Mouse (Mus musculus) liver, embryonic 13.5 days (tissue): ENCODE measurements around the gene Ttll5. TPM values are rescaled to one million over a fixed set of nuclear protein-coding genes. Genes with fewer than 3 reads are reported as not detected.

Experiments
- ATAC-seq: fragments of 200-750 bp; cut with Nextera tagmentation; 2 replicates; pipeline ENCODE4 v1.8.0; 2017; ENCODE audit warnings: low read depth, mild to moderate bottlenecking, moderate number of reproducible peaks, moderate library complexity
- DNase-seq: peaks from one replicate; pipeline ENCODE4 v3.0.0; 2022
- H3K27ac ChIP-seq: fragments of 300-500 bp; sonication (generic); 2 replicates; pipeline ENCODE4 v1.5.1; 2015; ENCODE audit warnings: moderate library complexity, mild to moderate bottlenecking, inconsistent platforms
- H3K27me3 ChIP-seq: fragments of 300-500 bp; sonication (generic); 2 replicates; pipeline ENCODE4 v1.6.1; 2015; ENCODE audit warnings: mild to moderate bottlenecking, inconsistent platforms
- H3K36me3 ChIP-seq: fragments of 300-500 bp; sonication (generic); 2 replicates; pipeline ENCODE4 v1.6.1; 2015; ENCODE audit warnings: mild to moderate bottlenecking, inconsistent platforms
- H3K4me1 ChIP-seq: fragments of 300-500 bp; sonication (generic); replicated peaks from 2 replicates; pipeline ENCODE4 v1.6.1; 2015; ENCODE audit warnings: inconsistent platforms
- H3K4me2 ChIP-seq: fragments of 300-500 bp; sonication (generic); 2 replicates; pipeline ENCODE4 v1.6.1; 2015; ENCODE audit warnings: inconsistent platforms, mild to moderate bottlenecking, moderate library complexity
- H3K4me3 ChIP-seq: fragments of 300-500 bp; sonication (generic); replicated peaks from 2 replicates; pipeline ENCODE4 v1.5.1; 2015; ENCODE audit warnings: mild to moderate bottlenecking, inconsistent platforms
- H3K9ac ChIP-seq: fragments of 300-500 bp; sonication (generic); 2 replicates; pipeline ENCODE4 v1.6.1; 2015; ENCODE audit warnings: mild to moderate bottlenecking, inconsistent platforms
- H3K9me3 ChIP-seq: fragments of 300-500 bp; sonication (generic); replicated peaks from 2 replicates; pipeline ENCODE4 v1.6.1; 2016; ENCODE audit warnings: inconsistent platforms
- WGBS: fragments of 180-500 bp; shearing (Covaris S2); methylation state at CpG from one replicate; pipeline ENCODE4 v1.1.7; 2015; ENCODE audit not compliant: insufficient replicate concordance; 5-methylcytosine and 5-hydroxymethylcytosine counted together
- polyA plus RNA-seq: library from polyadenylated mRNA; unstranded; fragments of >200 nt; fragmentation: Nextera tagmentation; extraction: Ambion mirVana; gene quantifications from 2 replicates; pipeline ENCODE4 v1.2.1, GENCODE M21; 2015

Ttll5 gene
- polyA plus RNA-seq, 1 experiment from 2014 or later, result 5.0 TPM

DNA sequence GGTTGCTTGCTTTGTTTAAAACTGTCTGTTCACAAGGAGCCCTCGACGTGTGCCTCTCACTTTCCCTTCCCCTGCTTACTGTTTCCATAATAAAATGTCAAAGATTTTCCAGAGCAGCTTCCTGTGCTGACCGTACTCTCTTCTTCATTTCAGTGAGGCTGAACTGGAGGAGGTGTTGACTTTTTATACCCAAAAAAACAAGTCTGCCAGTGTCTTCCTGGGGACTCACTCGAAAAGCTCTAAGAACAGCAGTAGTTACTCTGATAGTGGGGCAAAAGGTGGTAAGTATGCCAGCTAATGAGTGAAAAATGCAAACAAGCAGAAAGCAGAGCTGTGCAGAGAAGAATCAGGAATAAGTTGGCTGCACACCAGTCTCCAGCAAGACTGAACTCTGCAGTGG lies 105.3 kb downstream of the Ttll5 start:
- no peak overlapping the region for H3K4me2 ChIP-seq
- H3K27me3 ChIP-seq, result no peaks in the 10 kb centered on the region
- no peak overlapping the region for H3K27ac ChIP-seq
- H3K9me3 ChIP-seq, result no peaks in the 10 kb centered on the region
- ATAC-seq, result no peak
- H3K4me1 ChIP-seq, result no peaks in the 10 kb centered on the region
- peaks cover 37% of the 10 kb centered on the region for H3K36me3 ChIP-seq
- DNase-seq, result no peak
- no peak overlapping the region for H3K4me3 ChIP-seq
- no peak overlapping the region for H3K9ac ChIP-seq
- 72% methylated on average over 4 of the region's 4 CpGs for WGBS

DNA sequence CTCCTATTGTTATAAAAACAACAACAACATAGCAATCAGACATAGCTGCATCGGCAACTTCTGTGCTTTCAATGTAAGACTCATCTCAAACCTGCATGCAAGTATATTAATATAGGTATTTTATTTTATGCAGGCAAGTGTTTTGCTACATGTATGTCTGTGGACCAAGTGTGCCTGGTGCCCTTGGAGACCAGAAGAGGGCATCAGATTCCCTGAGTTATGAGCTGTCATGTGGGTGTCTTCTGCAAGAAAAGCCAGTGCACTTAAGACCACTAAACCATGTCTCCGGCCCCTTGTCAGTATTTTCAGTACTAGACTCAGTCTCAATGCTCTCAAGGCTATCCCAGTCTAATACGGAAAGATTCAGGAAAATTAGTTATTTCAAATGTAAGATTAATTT lies 106.3 kb downstream of the Ttll5 start:
- Histone ChIP-seq H3K4me3 (no peak overlapping the region), H3K27me3 (no peaks in the 10 kb centered on the region), H3K9me3 (no peaks in the 10 kb centered on the region), H3K9ac (no peak overlapping the region), H3K4me1 (no peaks in the 10 kb centered on the region), H3K27ac (no peak overlapping the region), H3K36me3 (peaks cover 36% of the 10 kb centered on the region), H3K4me2 (no peak overlapping the region)
- WGBS, result 76% methylated on average over 3 of the region's 3 CpGs
- ATAC-seq (no peak), DNase-seq (no peak)

DNA sequence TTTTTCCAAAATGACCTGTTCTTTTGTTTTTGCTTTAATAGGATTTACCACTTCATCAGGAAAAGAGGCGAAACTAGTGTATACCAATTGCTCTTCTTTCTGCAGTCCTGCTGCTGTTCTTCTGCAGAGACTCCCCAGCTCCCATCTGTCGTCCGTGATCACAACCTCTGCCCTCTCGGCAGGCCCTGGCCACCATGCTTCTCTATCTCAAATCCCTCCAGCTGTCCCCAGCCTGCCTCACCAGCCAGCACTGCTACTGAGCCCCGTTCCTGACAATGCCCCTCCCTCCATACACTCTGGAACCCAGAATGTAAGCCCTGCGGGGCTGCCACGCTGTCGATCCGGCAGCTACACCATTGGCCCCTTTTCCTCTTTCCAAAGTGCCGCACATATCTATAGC lies 108.8 kb downstream of the Ttll5 start:
- Histone ChIP-seq H3K4me2 (no peak overlapping the region), H3K4me1 (no peaks in the 10 kb centered on the region), H3K9me3 (no peaks in the 10 kb centered on the region), H3K36me3 (peaks cover 30% of the 10 kb centered on the region), H3K27me3 (no peaks in the 10 kb centered on the region), H3K9ac (no peak overlapping the region), H3K27ac (no peak overlapping the region), H3K4me3 (no peak overlapping the region)
- WGBS, result 85% methylated on average over 10 of the region's 10 CpGs
- DNase-seq (no peak), ATAC-seq (no peak)

DNA sequence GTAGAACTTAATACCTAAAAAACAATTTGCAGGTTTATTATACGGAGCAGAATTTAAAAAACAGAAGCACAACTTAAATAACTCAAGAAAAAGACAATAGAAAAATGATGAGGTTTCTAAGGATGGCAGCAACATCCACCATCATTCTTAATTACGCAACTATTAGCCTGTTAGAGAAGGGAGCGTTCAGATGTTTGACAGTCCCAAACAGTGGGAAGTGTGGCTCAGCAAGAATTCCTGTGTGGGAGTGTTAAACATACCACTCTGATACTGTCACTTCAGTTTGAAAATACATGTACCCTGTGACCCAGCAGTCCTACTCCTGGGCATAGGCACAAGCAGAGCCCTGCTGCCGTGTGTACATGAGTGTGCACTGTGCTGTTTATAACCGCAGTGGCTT lies 112.9 kb downstream of the Ttll5 start:
- Histone ChIP-seq H3K4me2 (no peak overlapping the region), H3K27ac (no peak overlapping the region), H3K9ac (no peak overlapping the region), H3K4me3 (no peak overlapping the region), H3K36me3 (peaks cover 20% of the 10 kb centered on the region), H3K9me3 (no peaks in the 10 kb centered on the region), H3K27me3 (no peaks in the 10 kb centered on the region), H3K4me1 (no peaks in the 10 kb centered on the region)
- 77% methylated on average over 5 of the region's 5 CpGs for WGBS
- ATAC-seq (no peak), DNase-seq (no peak)

DNA sequence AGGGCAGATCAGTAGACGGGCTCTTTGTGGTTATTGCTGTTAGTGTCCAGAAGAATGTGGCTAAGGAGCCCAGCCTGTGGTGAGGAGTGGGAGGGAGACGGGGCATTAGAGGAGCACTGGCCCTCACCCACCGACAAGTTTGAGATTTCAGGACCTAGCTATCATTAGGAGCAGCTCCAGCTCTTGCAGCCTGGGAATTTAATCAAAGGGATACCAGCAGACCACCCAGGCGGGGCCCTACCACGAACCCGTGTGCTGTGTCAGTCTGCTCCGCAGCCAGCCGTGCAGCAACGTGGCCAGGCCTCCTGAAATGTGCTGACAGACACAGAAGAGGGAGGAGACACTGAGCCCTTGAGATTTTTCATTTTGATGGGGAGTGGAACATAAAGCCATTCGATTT lies 119.0 kb downstream of the Ttll5 start:
- 45% methylated on average over 10 of the region's 10 CpGs for WGBS
- H3K4me2 ChIP-seq, result no peak overlapping the region
- no peaks in the 10 kb centered on the region; the same call in 1 of the 2 replicates for H3K4me1 ChIP-seq
- no peaks in the 10 kb centered on the region for H3K27me3 ChIP-seq
- no peaks in the 10 kb centered on the region; the same call in 1 of the 2 replicates for H3K36me3 ChIP-seq
- no peak overlapping the region for H3K4me3 ChIP-seq
- H3K27ac ChIP-seq, result no peak overlapping the region
- ATAC-seq (no peak), DNase-seq (no peak)
- H3K9ac ChIP-seq, result no peak overlapping the region
- H3K9me3 ChIP-seq, result no peaks in the 10 kb centered on the region

DNA sequence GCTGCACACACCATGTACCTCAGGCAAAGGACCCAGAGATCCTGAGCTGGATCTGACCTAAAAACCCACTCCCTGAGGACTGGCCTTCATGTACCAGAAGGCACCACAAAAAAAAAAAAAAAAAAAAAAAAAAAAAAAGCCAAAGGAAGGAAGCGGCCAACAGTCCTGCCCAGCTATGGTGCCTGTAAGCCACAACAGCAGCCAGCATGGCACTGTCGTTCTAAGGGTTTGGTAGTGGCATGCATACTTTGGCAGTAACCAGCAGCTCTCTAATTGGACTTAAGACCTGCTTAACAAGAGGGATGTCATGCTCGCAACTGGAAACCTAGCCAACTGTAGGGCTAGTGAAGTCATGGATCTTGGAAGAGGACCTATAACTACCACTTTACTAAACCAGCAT lies 120.0 kb downstream of the Ttll5 start:
- Histone ChIP-seq H3K9ac (no peak overlapping the region), H3K27ac (no peak overlapping the region), H3K4me3 (no peak overlapping the region), H3K4me2 (no peak overlapping the region), H3K36me3 (no peaks in the 10 kb centered on the region; the same call in 1 of the 2 replicates), H3K4me1 (no peaks in the 10 kb centered on the region; the same call in 1 of the 2 replicates), H3K27me3 (no peaks in the 10 kb centered on the region), H3K9me3 (no peaks in the 10 kb centered on the region)
- WGBS, result 71% methylated on average over 3 of the region's 3 CpGs
- no peak for ATAC-seq
- no peak for DNase-seq

DNA sequence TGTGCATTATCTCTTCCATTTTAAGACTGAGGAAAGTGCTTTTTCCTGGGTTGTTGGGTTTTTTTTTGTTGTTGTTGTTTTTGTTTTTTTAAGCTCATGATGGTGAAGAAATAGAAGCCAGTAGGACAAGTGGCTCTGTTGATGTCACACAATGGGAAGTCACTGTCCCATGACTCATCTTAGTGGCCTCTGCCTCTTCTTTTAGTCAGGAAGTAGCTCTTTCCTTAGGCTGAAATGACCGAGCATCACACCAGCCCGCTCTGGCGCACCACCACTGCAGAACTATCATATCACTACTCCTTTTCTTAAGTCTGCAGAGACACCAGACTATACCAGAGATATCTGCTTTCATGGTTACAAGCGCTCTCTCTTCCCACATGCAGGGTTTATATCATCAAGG lies 122.7 kb downstream of the Ttll5 start:
- Histone ChIP-seq H3K9me3 (no peaks in the 10 kb centered on the region), H3K27me3 (no peaks in the 10 kb centered on the region), H3K9ac (no peak overlapping the region), H3K4me2 (no peak overlapping the region), H3K27ac (no peak overlapping the region), H3K36me3 (no peaks in the 10 kb centered on the region; the same call in 1 of the 2 replicates), H3K4me3 (no peak overlapping the region), H3K4me1 (peaks cover 3% of the 10 kb centered on the region; the same call in 1 of the 2 replicates)
- 68% methylated on average over 4 of the region's 4 CpGs for WGBS
- ATAC-seq, result no peak
- DNase-seq, result no peak

DNA sequence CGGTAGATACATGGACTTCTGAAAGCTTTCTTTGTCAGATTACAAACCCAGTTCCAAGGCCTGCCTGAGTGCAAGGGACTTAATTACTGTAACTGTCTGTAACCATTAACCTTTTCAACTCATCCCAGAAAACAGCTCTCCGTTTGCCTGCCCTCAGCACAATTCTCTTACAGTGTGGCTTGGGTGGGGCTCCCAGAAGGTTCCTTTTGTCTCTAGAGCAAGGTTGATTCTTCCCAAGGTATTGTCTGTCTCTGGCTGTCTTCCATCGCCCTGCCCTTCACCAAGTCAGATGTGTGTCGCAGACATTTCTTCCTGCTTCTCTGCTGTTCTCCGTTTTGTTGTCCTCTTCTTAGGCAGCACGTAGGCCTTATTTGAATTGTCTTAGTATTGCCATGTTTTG lies 125.2 kb downstream of the Ttll5 start:
- no peak overlapping the region for H3K27ac ChIP-seq
- DNase-seq (no peak), ATAC-seq (no peak)
- H3K9ac ChIP-seq, result no peak overlapping the region
- H3K4me2 ChIP-seq, result no peak overlapping the region
- peaks cover 12% of the 10 kb centered on the region for H3K36me3 ChIP-seq
- no peak overlapping the region for H3K4me3 ChIP-seq
- no peaks in the 10 kb centered on the region for H3K27me3 ChIP-seq
- 79% methylated on average over 6 of the region's 6 CpGs for WGBS
- H3K9me3 ChIP-seq, result no peaks in the 10 kb centered on the region
- H3K4me1 ChIP-seq, result 0 out of 2 replicates have a peak, but pooled peaks cover 3% of the 10 kb centered on the region

DNA sequence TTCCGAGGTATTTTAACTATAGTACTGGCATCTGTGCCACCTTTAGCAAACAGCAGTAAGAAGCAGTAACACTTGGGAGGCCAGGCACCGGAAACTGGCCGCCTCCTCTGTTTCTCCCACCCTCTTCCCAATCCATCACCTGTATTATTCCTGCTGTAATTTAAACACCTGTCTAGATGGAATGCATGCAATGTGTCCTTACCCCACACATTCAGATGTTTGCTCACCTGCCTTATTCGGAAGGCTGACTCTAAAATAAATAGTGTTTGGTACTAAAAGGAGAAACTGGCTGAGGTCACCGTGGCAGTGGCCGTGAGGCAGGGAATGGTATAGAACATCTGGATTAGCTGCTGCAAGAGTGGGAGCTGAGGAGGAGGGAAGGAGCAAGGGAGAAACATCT lies 125.9 kb downstream of the Ttll5 start:
- no peak overlapping the region for H3K27ac ChIP-seq
- no peak overlapping the region for H3K4me2 ChIP-seq
- DNase-seq, result no peak
- no peak overlapping the region for H3K9ac ChIP-seq
- H3K9me3 ChIP-seq, result no peaks in the 10 kb centered on the region
- no peak overlapping the region for H3K4me3 ChIP-seq
- WGBS, result 74% methylated on average over 6 of the region's 6 CpGs
- 0 out of 2 replicates have a peak, but pooled peaks cover 3% of the 10 kb centered on the region for H3K4me1 ChIP-seq
- no peak for ATAC-seq
- H3K36me3 ChIP-seq, result peaks cover 12% of the 10 kb centered on the region
- H3K27me3 ChIP-seq, result no peaks in the 10 kb centered on the region

DNA sequence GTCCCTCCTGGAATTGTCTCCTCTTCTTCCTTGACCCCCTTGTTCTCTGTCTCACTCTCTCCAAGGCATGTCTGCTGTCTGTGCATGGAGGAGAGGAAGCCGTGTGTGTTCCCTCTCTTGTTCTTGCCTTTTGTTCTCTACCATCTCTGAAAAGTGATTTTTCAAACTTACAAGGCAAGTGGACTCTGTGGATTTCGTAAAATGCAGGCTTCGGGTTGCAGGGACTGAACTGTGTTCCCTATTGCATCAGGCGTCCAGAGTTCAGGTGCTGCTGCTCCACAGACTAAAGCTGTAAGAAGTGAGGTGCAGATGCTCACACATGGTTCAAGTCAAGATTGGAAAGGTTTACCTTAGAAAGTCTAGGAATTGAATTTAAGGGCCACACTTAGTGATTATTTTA lies 126.6 kb downstream of the Ttll5 start:
- Histone ChIP-seq H3K36me3 (peaks cover 12% of the 10 kb centered on the region; the same call in 1 of the 2 replicates), H3K27me3 (no peaks in the 10 kb centered on the region), H3K27ac (no peak overlapping the region), H3K9me3 (no peaks in the 10 kb centered on the region), H3K4me1 (0 out of 2 replicates have a peak, but pooled peaks cover 3% of the 10 kb centered on the region), H3K9ac (no peak overlapping the region), H3K4me2 (no peak overlapping the region), H3K4me3 (no peak overlapping the region)
- 75% methylated on average over 4 of the region's 4 CpGs for WGBS
- ATAC-seq, result no peak
- DNase-seq, result no peak

DNA sequence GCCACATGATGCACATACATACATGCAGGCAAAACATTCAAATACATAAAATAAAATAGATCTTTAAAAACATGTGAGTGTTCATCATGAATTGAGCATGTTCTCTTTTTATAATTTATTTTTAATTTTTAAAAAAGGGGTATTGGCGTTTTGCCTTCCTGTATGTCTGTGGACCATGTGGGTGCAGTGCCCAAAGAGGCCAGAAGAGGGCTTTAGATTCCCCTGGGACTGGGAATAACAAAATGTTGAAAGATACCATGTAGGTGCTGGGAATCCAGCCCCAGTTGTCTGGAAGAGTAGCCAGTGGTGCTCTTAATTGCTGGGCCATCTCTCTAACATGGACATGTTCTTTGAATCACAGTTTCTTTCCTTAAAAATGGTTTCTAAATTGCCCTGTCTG lies 127.4 kb downstream of the Ttll5 start:
- H3K9ac ChIP-seq, result no peak overlapping the region
- H3K9me3 ChIP-seq, result no peaks in the 10 kb centered on the region
- no peak overlapping the region for H3K27ac ChIP-seq
- no peak overlapping the region for H3K4me2 ChIP-seq
- 0 out of 2 replicates have a peak, but pooled peaks cover 3% of the 10 kb centered on the region for H3K4me1 ChIP-seq
- peaks cover 19% of the 10 kb centered on the region; the same call in 1 of the 2 replicates for H3K36me3 ChIP-seq
- ATAC-seq, result no peak
- DNase-seq, result no peak
- H3K4me3 ChIP-seq, result no peak overlapping the region
- WGBS, result 77% methylated on average over 1 of the region's 1 CpGs
- H3K27me3 ChIP-seq, result no peaks in the 10 kb centered on the region

DNA sequence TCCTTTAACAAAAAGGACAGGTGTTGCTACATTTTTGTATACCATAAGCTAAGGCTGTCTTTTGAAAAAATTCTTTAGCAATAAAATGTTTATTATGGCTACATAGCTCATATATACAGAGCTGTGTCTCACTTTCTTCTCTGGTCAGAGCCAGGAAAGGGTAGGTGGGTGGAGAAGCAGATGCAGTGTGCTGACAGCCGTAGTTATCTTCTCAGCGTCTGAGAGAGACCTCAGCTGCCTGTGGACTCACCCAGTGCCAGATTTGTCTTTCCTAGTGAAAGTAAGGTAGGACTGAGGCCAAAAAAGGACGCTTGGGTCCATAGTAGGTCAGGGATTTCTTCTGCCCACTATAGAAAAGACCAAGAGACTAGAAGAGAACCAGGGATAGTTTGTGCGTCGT lies 127.9 kb downstream of the Ttll5 start:
- H3K36me3 ChIP-seq, result peaks cover 19% of the 10 kb centered on the region; the same call in 1 of the 2 replicates
- no peak overlapping the region for H3K4me2 ChIP-seq
- H3K4me3 ChIP-seq, result no peak overlapping the region
- 80% methylated on average over 5 of the region's 5 CpGs for WGBS
- no peak overlapping the region for H3K9ac ChIP-seq
- no peaks in the 10 kb centered on the region for H3K9me3 ChIP-seq
- ATAC-seq (no peak), DNase-seq (no peak)
- H3K27me3 ChIP-seq, result no peaks in the 10 kb centered on the region
- H3K4me1 ChIP-seq, result 0 out of 2 replicates have a peak, but pooled peaks cover 3% of the 10 kb centered on the region
- no peak overlapping the region for H3K27ac ChIP-seq
